Mouse (Mus musculus) ovary, postnatal 36 days (tissue): ENCODE results near the gene Fasn.

ENCODE experiments used
- DNase-seq: peaks from one replicate; pipeline ENCODE4 v3.0.0; 2022; ENCODE audit warnings: low spot score, mixed read lengths

Fasn gene

GRCm38 (mm10) chr11:120761811-120762671 lies 62.3 kb downstream of the Fasn start:
- no peak for DNase-seq

GRCm38 (mm10) chr11:120760236-120760635 lies 64.1 kb downstream of the Fasn start:
- no peak for DNase-seq
